Mouse (Mus musculus) left cerebral cortex, postnatal 10 days (tissue): Measurements from ENCODE around the gene Zfp354b. TPM values are rescaled to one million over a fixed set of nuclear protein-coding genes. Genes with fewer than 3 reads are reported as not detected.
A peak's percentile ranks its signal among the peaks of the same experiment; 100 is the strongest.

ENCODE experiments used
- DNase-seq, 2 experiments: peaks; one replicate each; pipeline ENCODE4 v3.0.0; 2021 to 2022; ENCODE audit warnings: low spot score in 2 of 2, mixed read lengths in 1 of 2; ENCODE audit errors: extremely low spot score in 1 of 2
- intact Hi-C: fragments of 180-260 bp; cut with DNase I; formaldehyde crosslinking; loops from one replicate; pipeline ENCODE4 v1.15.1; 2025
- total RNA-seq, 2 experiments: library from RNA; stranded (reverse); gene quantifications; 2 replicates each; pipeline ENCODE4 v1.2.3; 2021

Zfp354b gene
- 1 to 10 TPM; 4.8 to 5.2 TPM for total RNA-seq

DNA sequence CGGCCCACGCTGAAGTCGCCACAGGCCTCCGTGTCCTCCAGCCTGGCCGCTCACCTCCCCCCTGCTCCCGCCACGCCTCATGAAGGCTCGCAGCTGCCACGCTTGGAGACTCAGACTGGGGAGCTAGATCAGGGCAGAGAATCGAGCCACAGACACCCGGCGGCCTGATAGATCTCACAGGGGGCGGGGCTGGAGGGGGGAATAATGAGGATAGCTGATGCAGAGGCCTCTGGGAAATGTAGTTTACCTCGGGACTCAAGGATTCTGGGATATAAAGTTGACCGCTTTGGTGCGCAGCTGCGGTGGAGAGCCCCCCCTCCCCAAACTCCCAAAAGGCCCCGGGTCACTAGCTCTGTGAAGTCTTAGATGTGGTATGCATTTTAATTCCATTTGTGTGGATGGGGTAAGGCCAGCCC, at the start of gene Zfp354b:
Zfp354b (minus strand) TSS at position 183 of the 416 bp plus-strand sequence.
- intact Hi-C loops = no loop called here
- peak; percentile 89 for DNase-seq

GRCm38 (mm10) chr11:50977216-50977615, 45.8 kb upstream of the Zfp354b start:
- no peak for DNase-seq
- intact Hi-C loops = no loop called here

DNA sequence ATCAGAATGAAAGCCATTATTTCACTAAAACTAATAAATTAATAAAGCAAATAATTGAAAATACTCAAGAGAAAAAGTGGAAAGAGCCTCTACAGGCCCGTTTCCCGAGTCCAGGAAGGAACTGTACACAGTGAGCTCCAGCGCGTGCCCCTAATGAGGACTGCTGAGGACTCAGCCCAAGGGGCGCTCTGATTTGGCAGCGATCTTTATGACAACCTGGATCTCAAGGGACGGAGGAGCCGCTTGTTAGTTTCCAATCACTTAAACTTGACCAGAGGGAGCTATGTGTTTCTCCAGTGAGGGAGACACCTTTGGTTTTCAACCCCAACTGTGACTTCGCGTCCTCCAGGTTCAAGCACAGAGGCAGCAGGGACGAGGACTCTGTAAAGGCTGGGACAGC, 34.8 kb upstream of the Zfp354b start, which contains the start of gene Olfr1378:
Olfr1378 (plus strand) TSS at position 301 of the 400 bp plus-strand sequence.
- DNase-seq = no peak
- intact Hi-C loops = no loop called here

GRCm38 (mm10) chr11:50964886-50965285, 33.5 kb upstream of the Zfp354b start:
- DNase-seq = no peak
- intact Hi-C loops = no loop called here

GRCm38 (mm10) chr11:50953665-50954064, 22.2 kb upstream of the Zfp354b start, which contains the start of gene Prop1:
TSS of gene Prop1 (minus strand) at chr11:50953765.
- intact Hi-C loops = no loop called here

DNA sequence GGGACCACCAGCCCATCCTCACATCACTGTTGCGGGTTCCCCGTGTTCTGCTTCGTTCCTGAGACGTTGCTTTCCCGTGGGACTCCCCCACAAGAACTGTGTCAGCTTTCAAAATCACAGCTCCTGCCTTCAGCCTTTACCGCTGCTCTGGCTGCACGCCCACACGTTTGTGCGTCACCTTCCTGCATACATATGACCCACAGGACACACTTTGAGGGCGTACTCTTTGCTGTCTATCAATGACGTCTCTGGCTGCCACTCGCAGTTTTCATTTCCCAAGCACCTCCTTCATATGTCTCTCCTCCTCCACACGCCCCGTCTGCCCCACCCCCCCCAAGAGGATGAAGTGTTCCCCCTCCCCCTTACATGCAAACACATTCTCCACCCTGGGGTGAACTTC, 20.9 kb upstream of the Zfp354b start:
- intact Hi-C loops = no loop called here
- peak in 1 of 2 experiments; percentile 51 for DNase-seq

More at GRCm38 (mm10) chr11:50953665-50954064, 22.2 kb upstream of the Zfp354b start, which contains the start of gene Prop1:
- DNase-seq = no peak

GRCm38 (mm10) chr11:50943506-50943905, 12.1 kb upstream of the Zfp354b start, which contains the start of gene 4933414I15Rik:
TSS of gene 4933414I15Rik (minus strand) at chr11:50943765.
- intact Hi-C loops = loop anchor here (5.0 to 10.0 kb wide), 3 partner anchors 89 to 591 kb away; no protein-coding TSS in a partner anchor
- no peak for DNase-seq

- intact Hi-C loops = loop anchor here (5.0 to 10.0 kb wide), 3 partner anchors 90 to 592 kb away; no protein-coding TSS in a partner anchor
Measured at GRCm38 (mm10) chr11:50942386-50942785, 11.0 kb upstream of the Zfp354b start.

GRCm38 (mm10) chr11:50939621-50940366, 8.4 kb upstream of the Zfp354b start:
- no peak for DNase-seq
- intact Hi-C loops = loop anchor here (2.0 to 10.0 kb wide), 4 partner anchors 93 to 595 kb away; partner anchors contain the start of gene Zfp354a

More at GRCm38 (mm10) chr11:50942386-50942785, 11.0 kb upstream of the Zfp354b start:
- no peak for DNase-seq

- no peak for DNase-seq
- intact Hi-C loops = no loop called here
Measured at GRCm38 (mm10) chr11:50938435-50938834, 7.0 kb upstream of the Zfp354b start.

DNA sequence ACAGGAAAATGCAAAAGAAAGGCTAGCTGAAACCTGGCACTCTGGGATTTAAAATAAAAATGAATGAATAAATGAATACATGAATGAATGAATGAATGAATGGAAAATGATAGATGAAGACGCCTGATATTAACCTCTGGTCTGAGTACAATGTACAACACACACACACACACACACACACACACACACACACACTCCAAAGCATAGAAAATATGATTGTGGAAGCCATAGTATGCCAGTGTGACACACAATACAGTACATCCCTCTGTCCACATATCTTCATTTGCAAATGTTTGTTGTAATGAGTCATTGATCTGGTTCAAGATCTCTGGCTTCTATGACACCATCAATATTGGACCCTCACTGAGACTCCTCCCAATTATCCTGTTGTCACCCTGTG, 607 bp upstream of the Zfp354b start:
- intact Hi-C loops = no loop called here
- DNase-seq = no peak

GRCm38 (mm10) chr11:50931021-50931420, 412 bp downstream of the Zfp354b start:
- DNase-seq = peak in 1 of 2 experiments; percentile 15
- intact Hi-C loops = no loop called here

DNA sequence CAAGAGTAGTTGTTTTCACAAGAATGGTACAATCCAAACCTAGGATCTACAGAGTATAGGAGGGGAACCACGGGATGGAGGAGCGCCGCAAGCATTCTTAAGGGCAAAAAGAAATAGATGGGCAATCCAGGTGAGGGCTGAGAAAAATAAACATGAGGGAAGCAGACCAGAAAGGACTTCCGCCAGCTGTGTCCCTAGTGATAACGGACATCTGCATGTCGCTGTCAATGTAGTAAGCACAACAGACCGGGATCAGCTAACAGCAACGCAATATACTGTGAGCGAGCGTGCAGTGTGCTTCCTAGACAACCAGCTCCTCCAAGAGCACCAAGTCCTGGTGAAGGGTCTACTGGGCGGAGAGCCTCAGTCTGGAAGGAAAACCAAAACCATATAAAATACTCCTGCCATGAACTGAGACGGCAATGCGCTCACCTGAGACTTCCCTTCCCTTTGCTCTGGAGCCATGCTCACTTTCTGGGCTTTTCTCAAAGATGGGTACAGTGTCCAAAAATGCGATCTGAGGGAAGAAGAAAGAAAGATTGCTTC, 891 bp downstream of the Zfp354b start:
- no peak for DNase-seq
- intact Hi-C loops = no loop called here

- intact Hi-C loops = no loop called here
- peak; percentile 92 to 95 for DNase-seq
Measured at GRCm38 (mm10) chr11:50915671-50916320, 15.6 kb downstream of the Zfp354b start, which contains the start of gene Zfp2. TSS of gene Zfp2 (minus strand) at chr11:50916165.

GRCm38 (mm10) chr11:50914461-50914860, 17.0 kb downstream of the Zfp354b start:
- intact Hi-C loops = no loop called here
- no peak for DNase-seq

DNA sequence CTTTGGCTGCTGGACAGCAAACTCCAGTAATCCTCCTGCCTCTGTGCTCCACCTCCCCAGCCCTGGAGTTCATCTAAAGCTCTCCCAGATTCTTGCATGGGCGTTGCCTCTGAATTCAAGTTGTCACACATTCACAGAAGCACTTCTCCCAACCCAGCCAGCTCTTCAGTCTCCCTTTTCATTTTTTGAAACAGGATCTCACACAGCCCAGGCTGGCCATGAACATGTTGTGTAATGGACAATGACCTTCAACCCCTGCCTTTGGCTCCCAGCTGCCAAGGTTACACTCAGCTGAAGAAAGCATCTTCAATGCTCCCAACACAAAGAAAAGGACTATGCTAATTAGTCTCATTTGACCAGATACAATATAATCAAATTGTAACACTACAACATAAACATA, 18.1 kb downstream of the Zfp354b start:
- DNase-seq = no peak
- intact Hi-C loops = no loop called here

DNA sequence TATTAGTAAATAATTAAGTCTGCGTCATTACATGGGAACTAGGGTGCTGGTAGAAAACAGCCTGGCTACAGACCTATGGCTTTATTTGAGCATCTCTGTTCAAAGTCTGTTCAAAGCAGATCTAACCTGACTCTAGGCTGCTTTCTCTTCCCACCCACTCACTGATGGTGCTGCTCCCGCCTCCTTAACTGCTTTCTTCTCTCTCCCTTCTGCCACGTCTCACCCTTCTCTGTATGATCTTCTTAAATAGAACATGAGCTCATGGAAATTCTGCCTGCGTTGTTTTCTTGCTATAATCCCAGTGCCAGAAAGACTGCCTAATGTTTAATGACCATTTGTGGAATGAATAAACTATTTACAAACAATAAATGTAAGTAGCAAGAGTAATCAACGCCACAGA, 23.3 kb downstream of the Zfp354b start:
- intact Hi-C loops = no loop called here
- no peak for DNase-seq

DNA sequence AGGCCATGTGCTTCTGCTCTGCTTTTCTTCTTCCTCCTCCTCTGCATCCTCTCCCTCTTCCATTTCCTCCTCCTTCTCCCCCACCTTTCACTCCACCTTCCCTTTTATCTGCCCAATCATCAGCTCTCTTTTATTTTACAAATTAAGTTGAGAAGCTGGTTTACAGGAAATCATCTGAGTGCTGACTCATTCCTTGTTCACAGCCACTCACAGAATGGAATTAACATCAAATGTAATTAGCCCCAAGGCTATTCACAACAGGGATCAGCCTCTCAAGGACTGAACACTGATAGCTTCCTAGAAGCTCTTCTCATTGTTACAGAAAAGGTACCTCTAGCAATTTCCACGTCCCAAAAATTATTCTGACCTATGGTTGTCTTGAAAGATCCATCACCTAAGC, 34.1 kb downstream of the Zfp354b start:
- intact Hi-C loops = no loop called here

GRCm38 (mm10) chr11:50892441-50892840, 39.0 kb downstream of the Zfp354b start:
- no peak for DNase-seq
- intact Hi-C loops = no loop called here

More for the DNA sequence above, 34.1 kb downstream of the Zfp354b start:
- no peak for DNase-seq
